Mouse (Mus musculus) bone marrow, adult 2 months (tissue): Measurements from ENCODE around the gene Hist2h3c2. TPM values are rescaled to one million over a fixed set of nuclear protein-coding genes. Genes with fewer than 3 reads are reported as not detected.
A peak's percentile ranks its signal among the peaks of the same experiment; 100 is the strongest.

Experiments used
- H3K27ac ChIP-seq: fragments of 200-500 bp; 2 replicates; pipeline ENCODE4 v1.5.1; 2012; ENCODE audit warnings: low read depth, mild to moderate bottlenecking, control low read depth, inconsistent platforms, low read length; ENCODE audit not compliant: control insufficient read depth, poor library complexity, insufficient read depth
- H3K4me1 ChIP-seq: fragments of 200-500 bp; 2 replicates; pipeline ENCODE4 v1.6.1; 2011; ENCODE audit warnings: low read length; ENCODE audit not compliant: control insufficient read depth, insufficient read depth
- H3K4me3 ChIP-seq: fragments of 200-500 bp; replicated peaks from 2 replicates; pipeline ENCODE3; 2011; ENCODE audit warnings: mild to moderate bottlenecking, low read depth, low read length, control low read depth; ENCODE audit not compliant: control insufficient read depth
- CTCF ChIP-seq: fragments of 200-500 bp; IDR thresholded peaks from 2 replicates; pipeline ENCODE4 v1.5.1; 2011; ENCODE audit warnings: low read length, control low read depth; ENCODE audit not compliant: control insufficient read depth, insufficient read depth
- POLR2A ChIP-seq: fragments of 200-500 bp; IDR thresholded peaks from 2 replicates; pipeline ENCODE4 v1.6.1; 2011; ENCODE audit warnings: low read depth, mild to moderate bottlenecking, control low read depth, low read length, borderline replicate concordance; ENCODE audit not compliant: control insufficient read depth
- WGBS: fragments of 180-500 bp; shearing (Covaris S2); methylation state at CpG from one replicate; pipeline ENCODE4 v1.1.7; 2018; 5-methylcytosine and 5-hydroxymethylcytosine counted together
- polyA plus RNA-seq: library from polyadenylated mRNA; stranded (reverse); fragments of >200 nt; gene quantifications from 2 replicates; pipeline ENCODE4 v1.2.4, GENCODE M21; 2011; ENCODE audit warnings: low replicate concordance; ENCODE audit not compliant: missing spikeins, insufficient read depth, insufficient read length

Gene Hist2h3c2
- polyA plus RNA-seq, 1 experiment, result 79.9 TPM

DNA sequence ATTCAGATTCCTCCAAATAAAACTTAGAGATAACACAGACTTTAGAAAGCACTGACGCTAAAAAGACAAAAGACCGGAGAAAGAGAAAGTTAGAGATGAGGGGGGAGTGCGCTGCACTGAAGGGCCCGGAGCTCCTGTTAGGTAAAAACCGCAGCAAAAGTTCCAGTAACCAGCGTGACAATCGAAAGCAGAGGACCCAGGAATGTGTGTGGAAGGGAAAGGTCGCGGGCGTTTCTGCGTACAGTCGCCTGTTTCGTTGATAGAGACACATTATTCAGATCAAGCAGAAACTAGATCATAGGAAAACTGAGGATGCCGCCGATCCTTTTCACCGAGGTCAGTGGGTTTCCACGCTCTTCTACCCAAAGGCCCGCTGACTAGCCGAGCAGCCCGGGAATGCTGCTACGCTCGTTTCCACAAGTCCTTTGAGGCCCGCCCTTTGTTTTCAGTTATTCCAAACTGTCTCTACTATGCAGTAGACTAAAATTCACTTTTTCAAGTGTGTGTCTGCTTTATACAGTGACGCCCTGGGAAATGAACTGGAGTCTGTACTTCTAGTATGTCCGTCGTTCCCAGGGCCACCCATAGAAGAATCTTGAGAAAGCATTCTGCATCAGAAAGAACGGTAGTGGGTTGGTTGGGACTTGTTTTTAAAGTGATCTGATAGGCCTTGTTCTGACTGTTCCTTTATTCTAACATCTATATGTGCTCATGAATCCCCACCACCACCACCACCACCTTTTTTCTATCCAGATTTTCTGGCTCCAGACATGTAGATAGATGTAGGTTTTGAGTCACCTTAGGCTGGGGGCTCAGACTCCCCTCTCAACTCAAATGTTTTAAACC lies 24.9 kb upstream of the Hist2h3c2 start:
- H3K4me1 ChIP-seq, result no peaks in the 10 kb centered on the region; the same call in 1 of the 2 replicates
- peak overlapping the region; percentile 97 for H3K27ac ChIP-seq
- TF ChIP-seq POLR2A (no peak), CTCF (no peak)
- peak overlapping the region; percentile 57 for H3K4me3 ChIP-seq
- whole genome bisulfite sequencing, result under 1% methylated on average over 27 of the region's 27 CpGs

DNA sequence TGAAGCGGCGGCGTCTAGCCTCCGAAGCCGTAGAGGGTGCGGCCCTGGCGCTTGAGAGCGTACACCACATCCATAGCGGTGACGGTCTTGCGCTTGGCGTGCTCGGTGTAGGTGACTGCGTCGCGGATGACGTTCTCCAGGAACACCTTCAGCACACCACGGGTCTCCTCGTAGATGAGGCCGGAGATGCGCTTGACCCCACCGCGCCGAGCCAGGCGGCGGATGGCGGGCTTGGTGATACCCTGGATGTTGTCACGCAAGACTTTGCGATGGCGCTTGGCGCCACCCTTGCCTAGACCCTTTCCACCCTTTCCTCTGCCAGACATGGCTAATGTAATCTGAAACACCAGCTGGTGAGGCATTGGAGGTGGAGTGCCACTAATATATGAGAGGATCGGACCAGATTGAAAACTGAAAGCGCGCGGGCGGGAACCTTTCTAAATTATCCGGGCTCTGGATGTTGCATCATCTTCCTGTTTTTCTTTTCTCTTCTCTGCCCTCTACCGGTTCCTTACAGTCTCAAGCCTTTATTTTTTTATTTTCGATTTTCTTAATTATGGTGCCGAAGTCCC lies 24.1 kb upstream of the Hist2h3c2 start, which contains the start of gene Hist2h4:
Gene Hist2h4, minus strand, starts transcription at position 333 of the 572 bp plus-strand sequence.
- H3K4me1 ChIP-seq, result no peaks in the 10 kb centered on the region; the same call in 1 of the 2 replicates
- TF ChIP-seq POLR2A (peak; percentile 100), CTCF (peak; percentile 26; the same call in 1 of the 2 replicates)
- H3K27ac ChIP-seq, result peak within 1 kb of the TSS; percentile 98
- H3K4me3 ChIP-seq, result peak within 1 kb of the TSS; percentile 74
- WGBS, result under 1% methylated on average over 40 of the region's 40 CpGs

DNA sequence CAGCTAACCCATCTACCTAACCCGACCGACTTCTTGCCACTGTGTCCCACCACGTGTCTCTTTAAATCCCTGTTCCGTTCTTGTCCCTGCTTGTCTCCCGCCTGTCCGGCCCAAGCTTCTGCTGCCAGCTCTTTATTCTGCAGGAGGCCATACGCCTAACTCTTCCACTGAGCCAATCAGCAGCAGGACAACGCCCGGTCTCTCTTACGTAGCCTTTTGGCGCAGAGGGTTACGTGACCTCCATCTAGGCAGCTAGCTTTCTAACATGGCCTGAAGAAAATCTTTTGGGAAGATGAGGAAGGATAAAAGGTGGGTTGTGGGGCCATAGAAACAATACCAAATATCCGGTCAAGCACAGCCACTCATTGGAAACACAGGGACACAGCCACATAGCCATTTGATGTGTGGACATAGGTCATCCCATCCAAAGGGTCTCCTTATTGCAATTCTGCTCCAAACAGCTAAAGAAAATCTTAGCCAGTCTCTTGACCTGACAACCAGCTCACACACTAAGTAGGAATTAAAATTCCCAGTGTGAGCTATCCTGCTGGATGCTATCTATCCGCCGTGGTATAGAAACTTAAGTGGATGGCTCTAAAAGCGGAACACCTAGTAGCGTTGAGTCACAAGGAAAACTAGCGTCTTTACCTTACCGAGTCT lies 23.4 kb upstream of the Hist2h3c2 start:
- under 1% methylated on average over 19 of the region's 19 CpGs for WGBS
- peak overlapping the region; percentile 98 for H3K27ac ChIP-seq
- H3K4me3 ChIP-seq, result peak overlapping the region; percentile 74
- no peaks in the 10 kb centered on the region; the same call in 1 of the 2 replicates for H3K4me1 ChIP-seq
- TF ChIP-seq POLR2A, result peak; percentile 56
- no peak; the same call in 1 of the 2 replicates for TF ChIP-seq CTCF

DNA sequence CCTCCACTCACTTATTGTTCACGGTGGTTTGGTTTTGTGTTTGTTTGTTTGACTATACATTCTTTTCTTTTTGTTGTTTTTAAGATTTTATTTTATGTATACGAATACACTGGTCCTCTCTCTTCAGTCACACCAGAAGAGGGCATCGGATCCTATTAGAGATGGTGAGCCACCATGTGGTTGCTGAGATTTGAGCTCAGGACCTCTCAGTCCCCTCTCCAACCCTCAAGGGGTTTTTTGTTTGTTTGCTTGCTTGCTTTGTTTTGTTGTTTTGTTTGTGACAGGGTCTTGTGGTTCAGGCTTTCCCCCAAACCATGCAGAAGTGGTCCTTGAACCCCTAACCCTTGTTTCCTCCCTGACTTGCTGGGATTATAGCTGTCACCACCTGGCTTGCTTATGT lies 22.7 kb upstream of the Hist2h3c2 start:
- Histone ChIP-seq H3K27ac (peak overlapping the region; percentile 98), H3K4me3 (peak overlapping the region; percentile 38), H3K4me1 (no peaks in the 10 kb centered on the region; the same call in 1 of the 2 replicates)
- TF ChIP-seq POLR2A, result no peak
- no peak for TF ChIP-seq CTCF
- 49% methylated on average over 3 of the region's 3 CpGs for WGBS

DNA sequence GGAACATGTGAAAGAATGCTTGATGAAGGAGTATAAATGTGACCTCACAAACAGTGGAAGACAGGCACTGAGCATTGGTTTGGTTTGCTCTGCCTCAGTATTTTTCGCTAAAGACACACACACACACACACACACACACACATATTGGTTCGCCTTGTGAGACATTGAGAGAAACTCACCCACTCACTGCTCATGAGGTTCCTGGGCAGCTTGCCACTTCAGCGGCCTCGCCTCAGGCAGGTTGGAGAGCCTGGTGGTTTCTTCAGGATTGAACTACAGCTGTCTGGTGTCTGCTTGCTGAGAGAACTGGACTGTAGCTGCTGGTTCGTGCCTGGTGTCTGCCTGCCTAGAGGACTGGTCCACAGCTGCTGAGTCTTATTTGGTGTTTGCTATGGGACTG lies 21.3 kb upstream of the Hist2h3c2 start:
- Histone ChIP-seq H3K4me1 (no peaks in the 10 kb centered on the region; the same call in 1 of the 2 replicates), H3K4me3 (no peak overlapping the region), H3K27ac (no peak overlapping the region)
- TF ChIP-seq POLR2A (no peak), CTCF (no peak)
- 88% methylated on average over 5 of the region's 5 CpGs for WGBS

DNA sequence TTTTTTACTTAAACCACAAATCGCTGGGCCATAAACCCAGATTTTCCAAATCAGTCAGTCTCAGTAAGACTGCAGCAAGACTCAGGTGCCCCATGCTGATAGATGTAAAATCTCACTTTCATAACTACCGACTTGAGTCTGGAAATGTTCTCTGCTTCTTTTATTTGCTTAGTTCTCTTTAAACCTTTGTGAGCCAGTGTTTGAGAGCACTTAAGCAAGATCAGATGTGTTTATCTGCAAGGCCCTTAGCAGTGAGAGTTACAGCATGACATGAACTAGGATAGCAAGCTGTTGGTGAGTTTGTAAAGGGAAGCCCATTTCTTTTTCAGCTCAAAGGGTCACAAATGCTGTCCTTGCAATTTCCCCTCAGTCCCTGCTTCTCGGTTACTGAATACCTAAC lies 18.3 kb upstream of the Hist2h3c2 start:
- no peak overlapping the region for H3K4me3 ChIP-seq
- H3K4me1 ChIP-seq, result no peaks in the 10 kb centered on the region; the same call in 1 of the 2 replicates
- TF ChIP-seq POLR2A (no peak), CTCF (no peak)
- 76% methylated on average over 3 of the region's 3 CpGs for WGBS
- H3K27ac ChIP-seq, result no peak overlapping the region

DNA sequence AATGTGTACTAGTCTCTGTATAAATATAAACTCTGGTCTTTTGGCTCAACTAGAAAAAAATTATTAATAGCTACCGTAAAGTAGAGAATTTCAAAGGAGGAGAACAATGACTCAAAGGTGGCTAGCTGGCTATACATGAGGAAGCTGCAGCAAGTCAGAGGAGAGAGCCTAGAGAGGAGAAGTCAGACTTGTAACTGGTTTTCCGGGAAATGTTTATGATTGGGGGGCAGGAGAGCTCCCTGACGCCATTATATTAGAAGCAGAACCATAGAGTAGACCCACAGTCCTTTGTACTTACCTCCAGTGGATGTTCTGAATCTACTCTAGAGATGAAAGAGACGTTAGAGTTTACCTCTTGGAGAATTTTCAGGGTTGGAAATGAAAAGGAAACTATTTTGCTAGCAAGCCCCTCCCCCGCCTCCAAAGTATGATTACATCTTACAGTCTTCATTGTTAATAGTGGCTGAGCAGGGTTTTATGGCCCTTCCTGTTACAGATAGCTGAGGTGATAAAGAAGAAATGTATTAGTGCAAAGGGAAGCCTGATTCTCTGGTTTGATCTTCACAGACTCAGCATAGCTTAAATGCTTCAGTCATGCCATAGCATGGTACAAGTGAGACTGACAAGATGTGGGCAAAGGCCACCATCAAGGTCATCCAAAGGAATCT lies 17.1 kb upstream of the Hist2h3c2 start:
- 46% methylated on average over 5 of the region's 5 CpGs for WGBS
- H3K4me1 ChIP-seq, result peaks cover under 1% of the 10 kb centered on the region; the same call in 1 of the 2 replicates

More for the DNA sequence above, 17.1 kb upstream of the Hist2h3c2 start:
- TF ChIP-seq CTCF (no peak), POLR2A (no peak)
- no peak overlapping the region for H3K4me3 ChIP-seq
- H3K27ac ChIP-seq, result no peak overlapping the region
